Mouse (Mus musculus) thymus, adult 2 months (tissue): ENCODE measurements around the gene Tent4a. TPM values are rescaled to one million over a fixed set of nuclear protein-coding genes. Genes with fewer than 3 reads are reported as not detected.

Experiments used
- DNase-seq: peaks from one replicate; pipeline ENCODE4 v3.0.0; 2021
- H3K27ac ChIP-seq: fragments of 200-500 bp; 2 replicates; pipeline ENCODE4 v1.5.1; 2012; ENCODE audit warnings: low read length, control low read depth; ENCODE audit not compliant: control insufficient read depth, insufficient read depth
- H3K27me3 ChIP-seq: fragments of 200-500 bp; 2 replicates; pipeline ENCODE4 v1.6.1; 2012; ENCODE audit warnings: mild to moderate bottlenecking, low read length, moderate library complexity, mixed read lengths; ENCODE audit not compliant: control insufficient read depth, insufficient read depth
- H3K36me3 ChIP-seq: fragments of 200-500 bp; 2 replicates; pipeline ENCODE4 v1.6.1; 2012; ENCODE audit warnings: mild to moderate bottlenecking, low read length, moderate library complexity; ENCODE audit not compliant: control insufficient read depth, insufficient read depth
- H3K4me1 ChIP-seq: fragments of 200-500 bp; replicated peaks from 2 replicates; pipeline ENCODE4 v1.6.1; 2012; ENCODE audit warnings: low read length; ENCODE audit not compliant: control insufficient read depth, insufficient read depth
- H3K4me3 ChIP-seq: fragments of 200-500 bp; 2 replicates; pipeline ENCODE4 v1.5.1; 2012; ENCODE audit warnings: mild to moderate bottlenecking, low read length, control low read depth, moderate library complexity; ENCODE audit not compliant: control insufficient read depth, insufficient read depth
- CTCF ChIP-seq: fragments of 200-500 bp; IDR thresholded peaks from 2 replicates; pipeline ENCODE4 v1.5.1; 2012; ENCODE audit warnings: mild to moderate bottlenecking, control low read depth, low read length, moderate library complexity, borderline replicate concordance; ENCODE audit not compliant: control insufficient read depth, poor library complexity, insufficient read depth; ENCODE audit errors: extremely low read depth
- POLR2A ChIP-seq: fragments of 200-500 bp; IDR thresholded peaks from 2 replicates; pipeline ENCODE4 v1.6.1; 2012; ENCODE audit warnings: mild to moderate bottlenecking, low read length, control low read depth, moderate library complexity; ENCODE audit not compliant: control insufficient read depth, poor library complexity, insufficient read depth; ENCODE audit errors: extremely low read depth
- WGBS: fragments of 180-500 bp; shearing (Covaris S2); methylation state at CpG from one replicate; pipeline ENCODE4 v1.1.7; 2018; 5-methylcytosine and 5-hydroxymethylcytosine counted together
- polyA plus RNA-seq: library from polyadenylated mRNA; depleted of rRNA; stranded (reverse); fragments of >200 nt; gene quantifications from 2 replicates; pipeline ENCODE4 v1.2.3, GENCODE M21; 2012

Gene Tent4a
- polyA plus RNA-seq, 1 experiment: 22.2 TPM

- no peak overlapping the region for H3K27ac ChIP-seq
- no peaks in the 10 kb centered on the region for H3K4me1 ChIP-seq
- no peak overlapping the region for H3K4me3 ChIP-seq
- TF ChIP-seq CTCF: no peak
- no peak for TF ChIP-seq POLR2A
- DNase-seq: no peak
- H3K27me3 ChIP-seq: no peaks in the 10 kb centered on the region
- no peaks in the 10 kb centered on the region for H3K36me3 ChIP-seq
These were observed 22.3 kb upstream of the Tent4a start for GRCm38 (mm10) chr13:69556728-69557127.

DNA sequence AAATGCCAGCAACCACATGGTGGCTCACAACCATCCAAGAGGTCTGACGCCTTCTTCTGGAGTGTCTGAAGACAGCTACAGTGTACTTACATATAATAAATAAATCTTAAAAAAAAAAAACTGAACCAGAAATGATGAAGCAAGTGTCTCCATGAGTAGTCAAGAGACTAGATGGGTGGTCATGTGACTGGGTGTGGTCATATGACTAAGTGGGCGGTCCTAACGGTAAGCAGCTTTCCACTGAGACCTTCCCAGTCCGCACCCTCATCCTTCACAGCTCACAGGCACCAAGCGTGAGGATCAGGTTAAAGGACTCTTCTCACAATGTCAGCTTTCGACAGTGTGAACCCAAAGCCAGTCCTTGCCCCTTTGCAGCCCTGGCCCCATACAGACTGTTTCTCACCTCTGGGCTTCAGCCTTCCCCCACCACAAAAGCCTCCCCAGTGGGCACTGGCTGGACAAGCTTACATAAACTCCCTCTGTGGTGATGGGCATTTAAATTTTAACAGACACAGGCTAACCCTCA, 21.6 kb upstream of the Tent4a start:
- no peak overlapping the region for H3K27ac ChIP-seq
- 91% methylated on average over 6 of the region's 6 CpGs for WGBS
- DNase-seq: no peak
- H3K4me1 ChIP-seq: no peaks in the 10 kb centered on the region
- TF ChIP-seq CTCF: no peak
- no peak for TF ChIP-seq POLR2A
- H3K4me3 ChIP-seq: no peak overlapping the region
- no peaks in the 10 kb centered on the region for H3K27me3 ChIP-seq
- H3K36me3 ChIP-seq: no peaks in the 10 kb centered on the region

DNA sequence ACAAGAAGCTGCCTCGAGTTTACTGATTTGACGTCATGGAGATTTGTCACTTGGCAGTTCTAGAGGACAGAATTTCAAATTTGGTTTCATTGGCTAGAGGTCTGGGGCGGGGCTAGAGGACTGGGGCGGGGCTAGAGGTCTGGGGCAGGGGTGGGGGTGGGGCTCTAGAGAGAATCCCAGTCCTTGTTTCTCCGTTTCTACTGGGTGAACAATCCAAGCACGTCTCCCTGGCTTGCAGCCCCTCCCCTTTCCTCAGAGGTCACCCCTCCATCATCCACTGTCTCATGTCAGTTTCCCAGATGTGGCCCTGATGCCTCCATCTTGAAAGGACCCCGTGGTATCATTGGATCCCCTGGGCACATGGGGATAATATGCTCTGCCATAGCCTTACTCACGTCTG, 20.6 kb upstream of the Tent4a start:
- H3K4me3 ChIP-seq: no peak overlapping the region
- no peaks in the 10 kb centered on the region for H3K4me1 ChIP-seq
- DNase-seq: no peak
- no peak overlapping the region for H3K27ac ChIP-seq
- H3K36me3 ChIP-seq: no peaks in the 10 kb centered on the region
- no peak for TF ChIP-seq CTCF
- TF ChIP-seq POLR2A: no peak
- H3K27me3 ChIP-seq: no peaks in the 10 kb centered on the region
- WGBS: 35% methylated on average over 8 of the region's 8 CpGs

- TF ChIP-seq CTCF (no peak), POLR2A (no peak)
- Histone ChIP-seq H3K27ac (no peak overlapping the region), H3K4me3 (no peak overlapping the region), H3K27me3 (no peaks in the 10 kb centered on the region), H3K36me3 (no peaks in the 10 kb centered on the region), H3K4me1 (no peaks in the 10 kb centered on the region)
- 86% methylated on average over 9 of the region's 9 CpGs for WGBS
- no peak for DNase-seq
These were observed 19.8 kb upstream of the Tent4a start for GRCm38 (mm10) chr13:69554255-69554654.

GRCm38 (mm10) chr13:69553024-69553423, 18.6 kb upstream of the Tent4a start:
- Histone ChIP-seq H3K27ac (no peak overlapping the region), H3K27me3 (no peaks in the 10 kb centered on the region), H3K4me3 (no peak overlapping the region), H3K4me1 (no peaks in the 10 kb centered on the region), H3K36me3 (no peaks in the 10 kb centered on the region)
- DNase-seq: no peak
- TF ChIP-seq POLR2A (no peak), CTCF (no peak)
- 24% methylated on average over 5 of the region's 5 CpGs for WGBS

GRCm38 (mm10) chr13:69550831-69551230, 16.4 kb upstream of the Tent4a start:
- Histone ChIP-seq H3K4me1 (no peaks in the 10 kb centered on the region), H3K27me3 (no peaks in the 10 kb centered on the region), H3K4me3 (no peak overlapping the region), H3K27ac (no peak overlapping the region), H3K36me3 (no peaks in the 10 kb centered on the region)
- 92% methylated on average over 2 of the region's 2 CpGs for WGBS
- no peak for TF ChIP-seq CTCF
- no peak for TF ChIP-seq POLR2A
- no peak for DNase-seq

DNA sequence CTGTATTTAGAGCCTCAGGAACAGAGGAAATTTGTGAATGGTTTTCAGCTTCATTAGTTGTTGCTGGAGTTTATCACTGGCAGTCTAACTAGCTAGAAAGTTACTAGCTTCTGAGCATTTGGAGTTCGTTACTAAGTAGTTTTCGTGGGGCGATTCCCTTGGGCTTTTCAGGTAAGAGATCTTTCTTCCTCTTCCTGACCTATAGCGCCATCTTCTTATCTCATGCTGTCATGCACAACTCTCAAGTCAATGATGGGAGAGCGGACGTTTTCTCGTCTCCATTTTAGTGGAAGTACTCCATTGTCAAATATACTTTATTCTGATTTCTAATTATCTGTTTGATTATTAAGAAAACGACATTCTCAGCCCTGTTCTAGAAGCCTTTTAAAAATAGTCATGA, 15.6 kb upstream of the Tent4a start:
- WGBS: 57% methylated on average over 8 of the region's 8 CpGs
- no peaks in the 10 kb centered on the region for H3K4me1 ChIP-seq
- DNase-seq: no peak
- TF ChIP-seq CTCF (no peak), POLR2A (no peak)
- no peak overlapping the region for H3K27ac ChIP-seq
- H3K4me3 ChIP-seq: no peak overlapping the region
- H3K27me3 ChIP-seq: no peaks in the 10 kb centered on the region
- no peaks in the 10 kb centered on the region for H3K36me3 ChIP-seq
